Mouse (Mus musculus) testis, postnatal 14 days (tissue): ENCODE data around the gene Gper1.
A peak's percentile ranks its signal among the peaks of the same experiment; 100 is the strongest.
"Not testable (repeated sequence)": the region's sequence is repeated elsewhere in the genome, so short reads cannot be mapped to it uniquely, and the experiment has no call there.

Source experiments
- DNase-seq: peaks from one replicate; pipeline ENCODE4 v3.0.0; 2021; ENCODE audit warnings: low spot score

Gper1 gene

DNA sequence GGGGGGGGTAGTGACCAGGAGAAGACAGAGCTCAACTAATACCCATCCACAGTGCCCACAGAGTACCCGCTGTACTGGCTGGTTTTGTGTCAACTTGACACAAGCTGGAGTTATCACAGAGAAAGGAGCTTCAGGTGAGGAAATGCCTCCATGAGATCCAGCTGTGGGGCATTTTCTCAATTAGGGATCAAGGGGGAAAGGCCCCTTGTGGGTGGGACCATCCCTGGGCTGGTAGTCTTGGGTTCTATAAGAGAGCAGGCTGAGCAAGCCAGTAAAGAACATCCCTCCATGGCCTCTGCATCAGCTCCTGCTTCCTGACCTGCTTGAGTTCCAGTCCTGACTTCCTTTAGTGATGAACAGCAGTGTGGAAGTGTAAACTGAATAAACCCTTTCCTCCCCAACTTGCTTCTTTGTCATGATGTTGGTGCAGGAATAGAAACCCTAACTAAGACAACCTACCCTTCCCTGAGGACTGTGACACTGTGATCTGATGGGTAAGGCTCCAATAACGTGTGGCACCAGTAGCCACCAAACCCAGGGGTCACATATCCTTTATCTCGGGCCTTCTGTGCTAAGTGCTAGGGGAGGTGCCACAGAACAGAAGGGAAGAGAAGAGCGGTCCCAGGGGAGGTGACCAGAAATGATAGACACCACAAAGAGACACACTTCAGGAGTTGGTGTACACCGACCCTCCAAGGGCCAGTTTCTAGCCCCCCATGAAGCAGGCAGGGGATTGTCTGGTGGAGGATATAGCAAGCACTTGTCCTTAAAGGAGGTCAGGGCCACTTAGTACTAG, 32.4 kb upstream of the Gper1 start:
- DNase-seq: not testable (repeated sequence)

DNA sequence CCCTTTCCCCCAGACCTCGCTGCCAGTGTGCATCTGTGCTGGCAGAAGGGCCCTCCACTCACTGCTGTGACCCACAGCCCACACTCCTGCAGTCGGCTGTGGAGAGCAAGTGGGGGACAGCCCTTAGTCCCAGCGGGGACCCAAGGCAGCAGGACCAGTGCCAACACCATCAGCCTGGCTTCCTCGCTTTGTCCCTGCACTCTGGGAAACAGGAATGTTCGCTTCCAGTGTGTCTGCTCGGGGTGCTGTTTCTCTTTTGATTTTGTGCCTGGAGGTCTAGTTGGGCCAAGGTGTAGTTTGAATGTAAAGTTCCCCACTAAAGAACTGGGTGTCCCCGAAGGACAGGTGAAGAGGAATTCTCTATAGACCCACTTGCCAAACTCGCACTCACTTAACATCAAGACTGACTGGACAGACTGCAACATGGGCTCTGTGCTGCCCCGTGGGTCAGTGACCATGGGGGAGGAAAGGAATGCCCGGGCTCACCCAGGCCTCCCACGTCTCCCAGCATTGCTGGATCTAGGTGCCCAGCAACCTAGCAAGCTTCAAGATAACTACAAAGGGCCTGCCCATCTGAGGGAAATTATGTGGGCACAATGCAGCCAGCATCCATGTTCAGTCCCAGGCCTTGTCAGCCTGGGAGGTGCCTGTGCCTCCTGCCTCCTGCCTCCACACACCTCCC, 31.5 kb upstream of the Gper1 start:
- peak; percentile 74 for DNase-seq

DNA sequence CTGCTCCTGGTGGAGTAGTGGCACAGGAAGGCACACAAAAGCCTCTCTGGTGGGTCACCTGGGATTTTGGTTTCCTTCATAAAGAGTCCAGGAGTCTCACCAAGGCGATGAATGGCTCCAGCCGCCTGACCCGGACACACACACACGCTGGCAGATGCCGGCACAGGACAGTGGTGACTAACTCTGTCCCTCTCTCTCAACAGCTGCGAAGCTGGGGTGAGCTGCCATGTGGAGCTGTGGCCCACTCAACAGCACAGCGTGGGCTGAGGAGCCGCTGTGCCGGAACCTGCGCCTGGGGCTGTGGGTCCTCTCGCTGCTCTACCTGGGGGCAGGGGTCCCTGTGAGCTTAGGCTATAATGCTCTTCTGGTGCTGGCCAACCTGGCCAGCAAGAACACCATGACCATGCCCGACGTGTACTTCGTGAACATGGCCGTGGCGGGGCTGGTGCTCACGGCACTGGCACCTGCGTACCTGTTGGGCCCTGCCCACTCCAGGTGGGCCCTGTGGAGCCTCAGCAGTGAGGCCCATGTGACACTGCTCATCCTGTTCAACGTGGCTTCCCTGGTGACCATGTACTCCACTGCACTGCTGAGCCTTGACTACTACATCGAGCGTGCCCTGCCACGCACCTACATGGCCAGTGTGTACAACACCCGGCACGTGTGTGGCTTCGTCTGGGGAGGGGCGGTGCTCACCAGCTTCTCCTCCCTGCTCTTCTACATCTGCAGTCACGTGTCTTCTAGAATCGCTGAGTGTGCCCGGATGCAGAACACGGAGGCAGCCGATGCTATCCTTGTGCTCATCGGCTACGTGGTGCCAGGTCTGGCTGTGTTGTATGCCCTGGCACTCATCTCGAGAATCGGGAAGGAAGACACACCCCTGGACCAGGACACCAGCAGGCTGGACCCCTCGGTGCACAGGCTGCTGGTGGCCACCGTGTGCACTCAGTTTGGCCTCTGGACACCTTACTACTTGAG, 30.4 kb upstream of the Gper1 start:
- no peak for DNase-seq

DNA sequence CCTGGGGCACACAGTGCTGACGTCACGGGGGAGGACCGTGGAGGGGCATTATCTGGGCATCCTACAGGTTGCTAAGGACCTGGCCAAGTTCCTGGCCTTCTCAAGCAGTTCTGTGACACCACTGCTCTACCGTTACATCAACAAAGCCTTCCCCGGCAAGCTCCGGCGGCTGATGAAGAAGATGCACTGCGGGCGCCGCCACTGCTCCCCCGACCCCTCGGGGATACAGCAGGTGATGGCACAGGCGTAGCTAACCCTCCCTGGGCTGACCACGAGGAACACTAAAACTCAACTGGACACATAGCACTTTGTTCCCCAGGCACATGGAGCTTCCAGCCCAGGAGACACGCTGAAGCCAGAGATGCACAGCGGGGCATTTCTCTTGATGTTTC, 29.8 kb upstream of the Gper1 start:
- no peak for DNase-seq

DNA sequence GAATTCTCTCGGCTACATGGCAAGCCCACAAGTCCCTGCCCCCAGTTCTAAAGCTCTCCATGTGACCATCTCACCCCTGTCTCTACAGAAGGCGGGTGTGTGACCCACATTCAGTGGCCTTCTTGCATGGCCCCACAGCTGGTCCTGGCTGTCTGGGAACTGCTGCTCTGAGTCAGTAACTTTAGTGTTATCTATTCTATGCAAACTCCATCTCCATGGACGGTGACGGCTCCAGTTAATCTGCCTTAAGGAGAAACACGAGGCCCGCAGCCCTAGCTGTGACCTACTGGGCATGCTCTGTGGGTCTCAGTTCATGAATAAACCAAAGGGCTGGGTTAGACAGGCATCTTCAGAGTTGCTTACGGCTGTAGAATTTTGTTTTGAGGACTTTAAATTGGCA, 28.6 kb upstream of the Gper1 start:
- DNase-seq: no peak

DNA sequence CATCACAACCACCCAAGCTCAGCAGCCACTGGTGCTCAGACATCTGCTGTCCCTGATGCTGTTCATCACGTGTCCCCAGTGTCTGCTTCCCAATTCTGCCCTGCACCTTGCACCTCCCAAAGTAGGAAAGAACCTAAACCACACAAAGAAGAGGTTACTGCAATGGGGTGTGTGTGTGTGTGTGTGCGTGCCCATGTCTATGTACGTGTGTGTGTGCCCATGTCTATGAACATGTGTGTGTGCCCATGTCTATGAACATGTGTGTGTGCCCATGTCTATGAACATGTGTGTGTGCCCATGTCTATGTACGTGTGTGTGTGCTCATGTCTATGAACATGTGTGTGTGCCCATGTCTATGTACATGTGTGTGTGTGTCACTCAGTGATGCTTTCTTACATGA, 27.4 kb upstream of the Gper1 start:
- DNase-seq: no peak

DNA sequence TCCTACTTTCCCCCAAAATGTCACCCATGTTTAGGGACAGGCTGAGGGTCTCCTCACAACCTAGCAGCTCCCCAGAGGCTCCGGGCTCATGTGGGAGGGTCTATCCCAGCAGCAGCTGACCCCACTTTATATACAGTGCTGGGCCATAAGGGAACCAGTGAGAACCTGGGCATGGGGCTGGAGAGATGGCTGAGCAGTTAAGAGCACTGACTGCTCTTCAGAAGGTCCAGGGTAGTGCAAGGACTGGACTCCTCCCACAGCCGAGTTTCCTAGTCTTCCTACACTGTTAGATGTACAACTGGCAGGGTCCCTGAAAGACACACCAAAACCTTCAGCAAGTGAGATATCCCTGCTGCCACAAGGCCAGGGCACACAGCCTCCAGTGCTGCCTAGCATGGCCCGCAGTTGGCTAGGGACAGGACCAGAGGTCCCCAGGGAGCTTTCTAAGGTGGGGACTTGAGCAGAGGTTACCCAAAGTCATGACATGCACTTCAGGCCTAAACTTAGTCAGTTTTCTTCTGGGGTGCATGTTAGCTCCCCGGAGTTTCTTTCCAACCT, 25.5 kb upstream of the Gper1 start:
- no peak for DNase-seq

DNA sequence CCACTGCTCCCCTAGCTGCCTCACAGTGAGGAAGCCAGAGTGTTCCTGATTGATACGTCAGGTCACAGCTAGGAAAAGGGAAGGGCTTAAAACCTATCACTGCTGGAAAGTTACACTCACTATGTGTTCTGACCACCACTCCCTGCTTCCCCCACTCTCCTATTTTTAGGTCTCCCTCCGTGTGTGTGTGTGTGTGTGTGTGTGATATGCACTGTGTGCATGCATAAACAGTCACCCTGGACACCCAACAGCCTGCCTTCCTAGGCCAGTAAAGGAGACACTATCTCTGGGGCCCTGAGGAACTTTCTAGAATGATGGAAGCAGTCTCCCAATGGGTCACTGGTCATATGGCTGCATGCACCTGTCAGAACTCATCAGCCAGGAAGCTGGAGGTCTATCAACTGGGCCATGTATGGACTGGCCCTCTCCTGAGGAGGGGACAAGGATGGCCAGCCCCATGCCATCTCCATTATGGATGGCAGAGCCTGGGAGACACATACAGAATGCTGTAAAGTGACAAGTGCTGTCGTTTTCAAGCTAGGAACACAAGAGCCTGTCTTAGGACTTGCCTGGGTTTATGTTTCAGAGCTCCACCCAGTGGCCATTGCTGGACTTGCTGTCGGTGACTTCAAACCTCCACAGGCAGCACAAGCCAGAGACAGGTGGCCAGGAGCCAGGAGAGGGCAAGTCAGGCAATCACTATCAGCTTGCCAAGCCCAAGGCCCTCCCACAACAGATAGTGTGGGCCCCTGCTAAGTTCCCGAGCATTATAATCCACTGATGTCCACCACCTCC, 24.8 kb upstream of the Gper1 start:
- DNase-seq: peak; percentile 87

DNA sequence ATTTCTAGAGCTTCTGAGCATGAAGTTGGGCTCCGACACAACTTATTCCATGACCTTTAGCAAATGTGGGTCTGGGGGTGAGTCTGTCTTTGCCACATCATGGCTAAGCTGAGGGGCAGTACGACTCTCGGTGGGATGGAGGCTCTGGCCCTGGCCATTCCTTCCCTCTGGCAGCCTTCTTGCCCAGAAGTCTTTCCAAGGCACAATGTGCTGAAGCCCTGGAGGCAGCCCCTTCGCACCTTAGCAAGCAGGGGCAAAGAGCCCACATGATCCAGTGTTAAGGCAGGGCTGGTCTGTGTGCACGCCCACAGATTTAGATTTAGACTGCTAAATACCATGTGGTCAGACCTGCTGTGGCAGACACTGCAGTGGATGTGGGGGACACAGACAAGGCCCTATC, 24.2 kb upstream of the Gper1 start:
- DNase-seq: no peak

DNA sequence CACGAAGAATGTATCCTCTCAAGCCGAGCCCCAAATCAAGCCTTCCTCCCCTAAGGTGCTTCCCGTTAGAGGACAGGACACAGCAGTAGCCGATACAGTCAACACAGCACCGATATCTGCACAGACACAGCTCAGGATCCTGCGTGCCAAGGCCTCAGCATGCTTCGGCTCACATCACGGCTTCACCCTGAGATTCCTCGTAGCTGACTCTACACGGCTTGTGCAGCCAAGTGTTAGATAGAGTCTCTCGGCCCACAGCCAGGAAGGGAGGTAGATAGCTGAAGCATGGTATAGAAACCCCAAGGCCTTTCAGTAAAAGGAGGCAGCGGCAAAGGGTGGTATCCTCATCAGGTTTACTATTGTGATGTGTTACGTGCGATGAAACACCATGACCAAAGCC, 23.0 kb upstream of the Gper1 start:
- no peak for DNase-seq

DNA sequence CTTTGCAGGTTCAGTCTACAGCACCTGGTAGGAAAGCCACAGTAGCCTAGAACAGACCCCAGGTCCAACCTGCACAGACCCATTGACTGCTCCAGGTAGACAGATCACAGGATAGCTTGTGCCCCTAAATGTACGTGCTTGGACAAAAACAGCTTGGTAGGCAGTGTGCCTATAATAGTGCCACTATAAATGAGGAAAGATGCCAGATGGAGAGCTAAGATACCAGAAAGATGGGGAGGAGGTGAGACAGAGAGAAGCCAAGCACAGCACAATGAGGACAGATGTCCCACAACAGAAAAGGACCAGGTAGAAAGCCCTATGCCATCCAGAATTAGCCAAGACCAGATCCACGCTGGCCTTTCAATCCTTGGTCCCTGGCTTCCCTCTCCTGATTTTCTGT, 20.8 kb upstream of the Gper1 start:
- no peak for DNase-seq

DNA sequence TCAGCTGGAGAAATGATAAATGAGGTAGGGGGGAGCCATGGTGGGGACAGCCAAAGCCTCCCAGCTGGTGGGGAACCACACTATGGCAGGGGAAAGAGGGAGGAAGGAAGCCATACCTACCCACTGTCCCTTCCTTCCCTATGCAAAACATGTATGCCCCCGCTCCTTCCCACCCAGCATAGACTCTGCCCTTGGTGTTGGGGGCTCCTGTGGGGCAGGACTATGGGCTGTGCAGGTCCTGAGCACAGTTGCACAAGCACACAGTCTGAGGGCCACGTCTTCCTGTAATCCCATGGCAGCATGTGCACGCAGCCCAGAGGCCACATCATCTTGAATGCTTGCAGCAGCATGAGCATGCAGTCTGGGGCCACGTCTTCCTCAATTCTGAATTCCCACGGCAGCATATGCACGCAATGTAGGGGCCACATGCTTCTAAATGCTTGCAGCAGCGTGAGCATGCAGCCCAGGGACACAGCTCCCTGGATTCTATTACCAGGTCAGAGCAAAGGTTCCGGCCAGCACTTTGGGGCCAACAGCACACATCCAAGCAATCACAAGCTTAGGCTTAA, 19.2 kb upstream of the Gper1 start:
- DNase-seq: no peak

DNA sequence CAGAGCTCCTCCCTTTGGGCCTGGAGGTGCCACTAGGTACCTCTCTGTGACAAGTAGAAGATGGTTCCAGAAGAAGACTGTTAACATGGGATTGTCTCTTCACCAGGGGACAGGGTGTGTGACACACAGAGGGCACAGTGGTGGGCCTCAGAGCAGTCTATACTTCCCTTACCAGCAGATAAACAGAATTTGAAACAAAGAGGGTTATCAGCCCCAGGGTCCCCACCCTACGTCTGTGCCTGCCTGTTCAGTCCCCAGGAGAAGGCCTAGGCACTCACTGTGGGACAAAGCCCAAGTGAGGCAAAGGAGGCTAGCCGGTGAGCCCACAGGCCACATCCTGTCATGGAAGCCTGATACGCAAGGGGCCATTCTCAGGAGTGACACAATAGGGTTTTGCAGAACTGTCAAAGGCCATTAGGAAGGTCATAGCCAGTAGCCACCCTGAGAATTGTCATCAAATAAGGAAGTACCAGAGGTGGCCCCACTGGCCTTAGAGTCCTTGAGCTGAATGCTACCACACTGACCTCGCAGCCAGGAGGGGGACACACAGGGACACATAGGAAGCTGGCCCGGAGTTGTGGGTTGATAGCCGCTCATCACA, 18.1 kb upstream of the Gper1 start, which contains the start of gene C130050O18Rik:
Gene C130050O18Rik, plus strand, starts transcription at position 480 of the 601 bp plus-strand sequence.
- DNase-seq: no peak

DNA sequence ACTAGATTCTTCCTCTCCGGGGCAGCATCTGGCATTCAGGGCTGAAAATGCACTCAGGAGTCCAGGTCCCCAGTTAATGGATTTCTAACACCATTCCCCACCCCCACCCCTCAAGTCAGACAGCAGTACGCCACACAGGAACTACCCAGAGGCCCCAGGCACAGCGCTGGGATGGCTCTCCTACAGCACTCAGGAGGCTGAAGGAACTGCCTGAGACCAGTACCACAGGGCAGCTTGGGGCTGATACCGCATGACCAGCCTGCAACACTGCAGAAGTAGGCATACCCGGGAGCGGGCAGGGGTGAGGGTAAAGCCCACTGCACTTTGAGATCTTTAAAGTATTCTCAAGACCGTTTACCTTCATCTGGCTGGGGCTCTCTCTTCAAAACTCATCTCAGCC, 17.5 kb upstream of the Gper1 start:
- DNase-seq: no peak

DNA sequence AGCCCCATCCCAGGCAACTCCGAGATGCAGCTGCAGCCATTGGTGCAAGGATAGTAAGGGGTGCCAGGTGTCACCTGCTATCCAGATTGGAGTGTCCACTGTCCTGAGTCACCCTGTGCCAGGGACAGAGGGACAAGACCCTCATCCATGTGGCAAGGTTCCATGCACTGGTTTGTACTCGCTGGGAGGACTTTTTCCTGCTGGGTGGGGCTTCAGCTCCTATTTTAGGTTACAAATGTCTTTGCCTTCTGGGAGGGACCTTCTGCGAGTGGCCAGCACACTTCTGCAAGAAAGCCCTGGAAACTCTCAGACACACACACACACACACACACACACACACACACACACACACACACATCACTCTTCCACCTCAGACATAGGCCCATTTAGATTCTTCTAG, 17.0 kb upstream of the Gper1 start:
- no peak for DNase-seq

DNA sequence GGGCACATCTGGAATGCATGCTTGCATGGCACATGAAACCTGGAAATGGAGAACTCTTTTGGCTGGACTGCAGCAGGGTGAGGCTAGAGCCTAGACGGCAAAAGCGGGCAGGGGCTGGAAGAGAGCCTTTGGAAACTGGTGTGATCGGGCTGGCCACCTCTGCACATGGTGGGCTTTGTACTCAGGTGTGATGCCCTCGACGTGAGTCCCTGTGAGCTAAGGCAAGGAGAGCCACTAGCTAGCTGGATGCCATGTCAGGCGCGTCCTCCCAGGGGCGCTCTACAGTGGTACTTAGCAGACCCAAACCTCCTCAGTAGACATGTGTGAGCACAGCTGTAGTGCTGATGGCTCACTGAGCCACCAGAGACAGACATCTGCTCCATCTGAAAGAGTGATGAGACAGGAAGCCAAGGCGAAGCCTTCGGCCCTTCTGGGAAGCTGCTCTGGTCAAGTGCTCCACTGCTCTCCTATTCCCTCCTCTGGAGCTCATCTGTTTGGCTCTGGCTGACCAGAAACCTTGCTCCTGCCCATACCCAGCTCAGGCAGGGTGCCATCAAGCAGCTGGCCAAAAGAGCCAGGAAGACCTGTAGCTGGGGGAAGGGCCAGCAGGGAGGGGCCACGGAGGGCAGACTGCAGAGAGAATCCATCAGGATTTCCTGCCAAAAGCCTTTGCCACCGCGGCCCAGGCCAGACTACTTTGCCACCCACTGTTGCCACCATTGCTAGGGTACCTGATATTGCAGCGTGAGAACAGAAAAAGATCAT, 15.6 kb upstream of the Gper1 start:
- no peak for DNase-seq

DNA sequence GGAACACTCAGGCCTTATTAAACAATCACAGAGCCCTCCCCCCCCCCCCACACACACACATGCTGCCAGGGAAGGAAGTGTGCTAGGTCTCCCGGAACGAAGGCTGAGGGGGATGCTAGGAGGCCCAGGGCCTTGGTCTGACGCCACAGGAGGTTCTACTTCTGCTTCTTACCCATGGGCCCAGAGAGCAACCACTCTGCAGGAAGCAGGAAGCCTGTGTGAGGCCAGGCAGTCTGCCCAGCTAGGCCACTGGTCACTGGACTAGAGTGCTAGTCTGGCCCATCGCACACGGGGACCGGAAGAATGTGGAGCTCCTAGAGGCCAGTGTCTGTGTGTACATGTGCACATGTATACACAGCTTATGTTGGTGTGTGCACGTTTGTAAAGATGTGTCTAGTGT, 14.4 kb upstream of the Gper1 start:
- no peak for DNase-seq

DNA sequence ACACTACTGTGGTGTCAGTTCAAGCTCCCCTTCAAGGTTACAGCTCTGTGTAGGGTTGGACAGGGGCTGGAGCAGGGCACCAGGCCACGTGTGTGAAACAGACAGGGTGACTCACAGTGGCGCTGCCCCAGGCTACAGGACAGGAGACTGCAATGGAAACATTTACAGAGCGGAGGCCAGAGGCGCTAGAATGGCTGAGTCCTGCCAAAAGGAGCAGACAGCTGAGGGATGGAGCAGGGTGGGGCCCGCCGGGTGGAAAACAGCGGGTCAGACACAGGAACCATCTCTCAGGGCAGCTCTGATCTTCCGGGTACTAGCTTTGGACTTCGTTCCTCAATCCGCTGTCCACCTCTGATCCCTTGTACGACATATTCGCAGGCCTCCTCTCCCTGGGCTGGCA, 13.5 kb upstream of the Gper1 start:
- DNase-seq: peak; percentile 70

DNA sequence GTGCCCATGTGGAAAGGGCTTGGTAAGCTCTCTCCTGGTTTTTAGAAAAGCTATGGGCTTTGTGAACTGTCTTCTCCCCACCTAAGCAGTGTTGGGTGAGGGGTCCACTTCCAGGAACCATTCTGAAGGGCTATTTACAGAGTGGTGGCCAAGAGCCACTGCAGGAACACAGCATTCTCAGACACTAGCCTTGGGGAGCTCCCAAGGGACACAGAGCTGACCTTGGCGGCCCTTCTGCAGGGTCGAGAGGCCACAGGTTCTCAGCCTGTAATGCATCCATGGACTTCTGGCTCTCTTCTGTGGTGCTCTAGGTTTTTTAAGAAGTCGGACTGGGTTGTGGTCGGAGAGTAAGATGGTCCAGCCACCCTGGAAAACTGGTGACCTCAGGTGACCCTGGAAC, 12.9 kb upstream of the Gper1 start:
- peak; percentile 39 for DNase-seq

DNA sequence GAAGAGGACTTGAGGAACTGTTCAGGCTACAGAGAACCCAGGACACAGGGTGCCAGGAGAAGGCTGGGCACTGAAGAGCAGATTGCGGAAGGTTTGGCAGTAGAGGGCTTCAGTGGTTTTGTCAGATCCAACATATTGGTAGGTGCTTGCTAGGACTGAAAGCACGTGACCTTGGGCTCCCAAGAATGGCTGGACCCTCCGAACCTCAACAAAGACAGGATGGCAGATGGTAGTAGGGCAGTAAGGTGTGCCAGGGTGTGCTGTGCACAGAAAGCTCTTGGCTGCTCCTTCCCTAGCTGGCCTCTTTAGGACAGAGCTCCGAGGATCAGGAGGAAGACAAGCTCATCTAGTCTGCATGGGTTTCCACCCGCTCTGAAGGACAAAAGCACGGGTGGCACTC, 11.8 kb upstream of the Gper1 start:
- no peak for DNase-seq
